Mouse (Mus musculus) bone marrow macrophage, adult 2 months (primary cell): ENCODE results near the gene Hdac11. TPM values are rescaled to one million over a fixed set of nuclear protein-coding genes. Genes with fewer than 3 reads are reported as not detected.
A peak's percentile ranks its signal among the peaks of the same experiment; 100 is the strongest.

Source experiments
- H3K27ac ChIP-seq: 2 replicates; pipeline ENCODE4 v1.5.1; 2012; ENCODE audit warnings: low read depth, low read length; ENCODE audit not compliant: insufficient read depth
- H3K4me1 ChIP-seq: 2 replicates; pipeline ENCODE4 v1.6.1; 2012; ENCODE audit warnings: low read length; ENCODE audit not compliant: control insufficient read depth, insufficient read depth
- H3K4me3 ChIP-seq: 2 replicates; pipeline ENCODE4 v1.5.1; 2012; ENCODE audit warnings: mild to moderate bottlenecking, low read length, moderate library complexity; ENCODE audit not compliant: insufficient read depth
- CTCF ChIP-seq: IDR thresholded peaks from 2 replicates; pipeline ENCODE4 v1.5.1; 2012; ENCODE audit warnings: low read depth, mild to moderate bottlenecking, low read length, moderate library complexity
- POLR2A ChIP-seq: IDR thresholded peaks from 2 replicates; pipeline ENCODE4 v1.6.1; 2012; ENCODE audit warnings: mild to moderate bottlenecking, low read depth, low read length, borderline replicate concordance
- polyA plus RNA-seq: library from polyadenylated mRNA; stranded (reverse); fragments of >200 nt; gene quantifications from 2 replicates; pipeline ENCODE4 v1.2.4, GENCODE M21; 2012; ENCODE audit not compliant: missing spikeins, insufficient read depth, insufficient read length

The Hdac11 gene
- 1.6 and 2.8 TPM in 2 replicates for polyA plus RNA-seq

- Histone ChIP-seq H3K4me1 (no peaks in the 10 kb centered on the region), H3K27ac (no peak within 1 kb of the TSS), H3K4me3 (peak within 1 kb of the TSS; percentile 47)
- TF ChIP-seq POLR2A = no peak
- no peak for TF ChIP-seq CTCF
Observed at GRCm38 (mm10) chr6:91156554-91157236, at the start of gene Hdac11. Hdac11 (plus strand) TSS chr6:91156665.

GRCm38 (mm10) chr6:91108301-91108916 lies 48.1 kb upstream of the Hdac11 start:
- Histone ChIP-seq H3K4me3 (no peak overlapping the region), H3K27ac (no peak overlapping the region), H3K4me1 (peaks cover 14% of the 10 kb centered on the region)
- no peak for TF ChIP-seq POLR2A
- no peak for TF ChIP-seq CTCF

GRCm38 (mm10) chr6:91108917-91109450 lies 47.5 kb upstream of the Hdac11 start:
- Histone ChIP-seq H3K4me1 (peaks cover 14% of the 10 kb centered on the region), H3K27ac (no peak overlapping the region), H3K4me3 (no peak overlapping the region)
- TF ChIP-seq CTCF (no peak), POLR2A (no peak)

GRCm38 (mm10) chr6:91109489-91109888 lies 47.0 kb upstream of the Hdac11 start:
- Histone ChIP-seq H3K4me1 (peaks cover 16% of the 10 kb centered on the region), H3K4me3 (no peak overlapping the region), H3K27ac (no peak overlapping the region)

GRCm38 (mm10) chr6:91110323-91111020 lies 46.0 kb upstream of the Hdac11 start:
- H3K27ac ChIP-seq = no peak overlapping the region
- H3K4me3 ChIP-seq = peak overlapping the region; percentile 44
- H3K4me1 ChIP-seq = peaks cover 25% of the 10 kb centered on the region
- no peak for TF ChIP-seq CTCF
- TF ChIP-seq POLR2A = no peak

More at GRCm38 (mm10) chr6:91109489-91109888, 47.0 kb upstream of the Hdac11 start:
- TF ChIP-seq CTCF (no peak), POLR2A (no peak)

- TF ChIP-seq CTCF = no peak
- no peak for TF ChIP-seq POLR2A
- Histone ChIP-seq H3K27ac (no peak overlapping the region), H3K4me1 (peaks cover 27% of the 10 kb centered on the region), H3K4me3 (no peak overlapping the region)
Observed at GRCm38 (mm10) chr6:91111141-91111953, 45.1 kb upstream of the Hdac11 start.

- no peak for TF ChIP-seq CTCF
- TF ChIP-seq POLR2A = no peak
- no peak overlapping the region for H3K4me3 ChIP-seq
- no peak overlapping the region for H3K27ac ChIP-seq
- H3K4me1 ChIP-seq = peaks cover 27% of the 10 kb centered on the region
Observed at GRCm38 (mm10) chr6:91111954-91112252, 44.6 kb upstream of the Hdac11 start.

- H3K27ac ChIP-seq = no peak overlapping the region
- peaks cover 27% of the 10 kb centered on the region for H3K4me1 ChIP-seq
- no peak overlapping the region for H3K4me3 ChIP-seq
- TF ChIP-seq POLR2A = no peak
- TF ChIP-seq CTCF = no peak
Observed at GRCm38 (mm10) chr6:91114716-91115115, 41.7 kb upstream of the Hdac11 start.

- Histone ChIP-seq H3K4me3 (peak overlapping the region; percentile 14; the same call in 1 of the 2 replicates), H3K27ac (no peak overlapping the region), H3K4me1 (peaks cover 25% of the 10 kb centered on the region)
- no peak for TF ChIP-seq POLR2A
- no peak for TF ChIP-seq CTCF
Observed at GRCm38 (mm10) chr6:91115158-91115557, 41.3 kb upstream of the Hdac11 start.
